Mouse (Mus musculus) gastrocnemius, adult 18-20 months (tissue): ENCODE data around the gene Zswim7. TPM values are rescaled to one million over a fixed set of nuclear protein-coding genes. Genes with fewer than 3 reads are reported as not detected.
"Not testable (repeated sequence)": the region's sequence is repeated elsewhere in the genome, so short reads cannot be mapped to it uniquely, and the experiment has no call there.

ENCODE experiments used
- DNase-seq: peaks from one replicate; pipeline ENCODE4 v3.0.0; 2021; ENCODE audit warnings: low spot score
- long read RNA-seq, 2 experiments: library from polyadenylated mRNA; stranded (forward); transcript quantifications; one replicate each; pipeline ENCODE4 v2.0.0; 2021
- total RNA-seq, 2 experiments: library from RNA; stranded (reverse); gene quantifications; 2 replicates each; pipeline ENCODE4 v1.2.3; 2021

Gene Zswim7
- 10 to 100 TPM; 43.2 to 46.5 TPM for total RNA-seq
- long read RNA-seq, experiment 1, transcript Zswim7-201 (5 exons, 732 nt), result major isoform, 16 of 28 reads
- long read RNA-seq, experiment 1, partial matches to known transcripts, result 1 of 28 reads
- long read RNA-seq, experiment 1, other reads (novel, unspliced or antisense), result 11 of 28 reads
- long read RNA-seq, experiment 2, transcript Zswim7-201 (5 exons, 732 nt), result major isoform, 18 of 29 reads
- long read RNA-seq, experiment 2, partial matches to known transcripts, result 1 of 29 reads
- long read RNA-seq, experiment 2, other reads (novel, unspliced or antisense), result 10 of 29 reads

GRCm38 (mm10) chr11:62280675-62281600 lies at the start of gene Zswim7, which contains the start of gene Ttc19:
TSS of gene Zswim7 (minus strand) at chr11:62281375.
TSS of gene Ttc19 (plus strand) at chr11:62281473.
- peak; percentile 91 for DNase-seq

- no peak for DNase-seq
These were observed 42.5 kb upstream of the Zswim7 start for GRCm38 (mm10) chr11:62323659-62324058.

GRCm38 (mm10) chr11:62320097-62320496 lies 38.9 kb upstream of the Zswim7 start:
- DNase-seq, result no peak

- DNase-seq, result no peak
These were observed 36.6 kb upstream of the Zswim7 start for GRCm38 (mm10) chr11:62317746-62318145.

- DNase-seq, result no peak
These were observed 33.8 kb upstream of the Zswim7 start for GRCm38 (mm10) chr11:62314984-62315383.

- no peak for DNase-seq
These were observed 28.1 kb upstream of the Zswim7 start for GRCm38 (mm10) chr11:62309296-62309695.

- peak; percentile 16 for DNase-seq
These were observed 24.7 kb upstream of the Zswim7 start for GRCm38 (mm10) chr11:62305866-62306265.

GRCm38 (mm10) chr11:62298883-62299282 lies 17.7 kb upstream of the Zswim7 start:
- peak; percentile 43 for DNase-seq

GRCm38 (mm10) chr11:62294121-62294520 lies 12.9 kb upstream of the Zswim7 start:
- no peak for DNase-seq

- no peak for DNase-seq
These were observed 6.5 kb upstream of the Zswim7 start for GRCm38 (mm10) chr11:62287700-62288099.

- no peak for DNase-seq
These were observed 3.8 kb upstream of the Zswim7 start for GRCm38 (mm10) chr11:62285020-62285419.

- DNase-seq, result not testable (repeated sequence)
These were observed 2.8 kb upstream of the Zswim7 start for GRCm38 (mm10) chr11:62284020-62284419.

GRCm38 (mm10) chr11:62281601-62281997 lies 424 bp upstream of the Zswim7 start:
- DNase-seq, result peak; percentile 67

- peak; percentile 40 for DNase-seq
These were observed 3.1 kb downstream of the Zswim7 start for GRCm38 (mm10) chr11:62278027-62278426.

- DNase-seq, result no peak
These were observed 4.1 kb downstream of the Zswim7 start for GRCm38 (mm10) chr11:62277086-62277485.

GRCm38 (mm10) chr11:62270851-62271250 lies 10.3 kb downstream of the Zswim7 start:
- DNase-seq, result no peak

GRCm38 (mm10) chr11:62269097-62269496 lies 12.1 kb downstream of the Zswim7 start:
- DNase-seq, result no peak

GRCm38 (mm10) chr11:62268381-62268780 lies 12.8 kb downstream of the Zswim7 start:
- no peak for DNase-seq

- no peak for DNase-seq
These were observed 14.5 kb downstream of the Zswim7 start for GRCm38 (mm10) chr11:62266466-62267214.

GRCm38 (mm10) chr11:62265642-62266041 lies 15.5 kb downstream of the Zswim7 start:
- no peak for DNase-seq

GRCm38 (mm10) chr11:62264018-62264417 lies 17.2 kb downstream of the Zswim7 start:
- no peak for DNase-seq

- no peak for DNase-seq
These were observed 17.6 kb downstream of the Zswim7 start for GRCm38 (mm10) chr11:62263599-62263998.
